Mouse (Mus musculus) small intestine, adult 2 months (tissue): ENCODE results near the gene Ppil6. TPM values are rescaled to one million over a fixed set of nuclear protein-coding genes. Genes with fewer than 3 reads are reported as not detected.

Source experiments
- H3K27ac ChIP-seq: fragments of 200-500 bp; 2 replicates; pipeline ENCODE4 v1.5.1; 2012; ENCODE audit warnings: low read depth, low read length, control low read depth, inconsistent platforms; ENCODE audit not compliant: insufficient read depth
- H3K27me3 ChIP-seq: fragments of 200-500 bp; 2 replicates; pipeline ENCODE4 v1.6.1; 2012; ENCODE audit warnings: mild to moderate bottlenecking, moderate library complexity, low read length, inconsistent platforms; ENCODE audit not compliant: control insufficient read depth, insufficient read depth
- H3K36me3 ChIP-seq: fragments of 200-500 bp; 2 replicates; pipeline ENCODE4 v1.6.1; 2012; ENCODE audit warnings: mild to moderate bottlenecking, low read length, control low read depth, inconsistent platforms; ENCODE audit not compliant: control insufficient read depth, insufficient read depth
- H3K4me1 ChIP-seq: fragments of 200-500 bp; 2 replicates; pipeline ENCODE4 v1.6.1; 2012; ENCODE audit warnings: low read length, inconsistent platforms, mixed read lengths; ENCODE audit not compliant: control insufficient read depth, insufficient read depth, insufficient read length
- H3K4me3 ChIP-seq: fragments of 200-500 bp; 2 replicates; pipeline ENCODE4 v1.5.1; 2012; ENCODE audit warnings: low read depth, mild to moderate bottlenecking, control low read depth, inconsistent platforms, low read length, moderate library complexity
- CTCF ChIP-seq: fragments of 200-500 bp; IDR thresholded peaks from 2 replicates; pipeline ENCODE4 v1.5.1; 2012; ENCODE audit warnings: low read depth, mild to moderate bottlenecking, control low read depth, inconsistent platforms, low read length, moderate library complexity, mixed read lengths; ENCODE audit not compliant: insufficient replicate concordance, insufficient read length; ENCODE audit errors: extremely low read depth
- POLR2A ChIP-seq: fragments of 200-500 bp; IDR thresholded peaks from 2 replicates; pipeline ENCODE4 v1.6.1; 2012; ENCODE audit warnings: low read depth, mild to moderate bottlenecking, control low read depth, inconsistent platforms, low read length, moderate library complexity
- WGBS: fragments of 180-500 bp; shearing (Covaris S2); methylation state at CpG from one replicate; pipeline ENCODE4 v1.1.7; 2018; 5-methylcytosine and 5-hydroxymethylcytosine counted together
- polyA plus RNA-seq: library from polyadenylated mRNA; depleted of rRNA; stranded (reverse); fragments of >200 nt; gene quantifications from 2 replicates; pipeline ENCODE4 v1.2.3, GENCODE M21; 2012

The Ppil6 gene
- polyA plus RNA-seq, 1 experiment, result 0.15 TPM

DNA sequence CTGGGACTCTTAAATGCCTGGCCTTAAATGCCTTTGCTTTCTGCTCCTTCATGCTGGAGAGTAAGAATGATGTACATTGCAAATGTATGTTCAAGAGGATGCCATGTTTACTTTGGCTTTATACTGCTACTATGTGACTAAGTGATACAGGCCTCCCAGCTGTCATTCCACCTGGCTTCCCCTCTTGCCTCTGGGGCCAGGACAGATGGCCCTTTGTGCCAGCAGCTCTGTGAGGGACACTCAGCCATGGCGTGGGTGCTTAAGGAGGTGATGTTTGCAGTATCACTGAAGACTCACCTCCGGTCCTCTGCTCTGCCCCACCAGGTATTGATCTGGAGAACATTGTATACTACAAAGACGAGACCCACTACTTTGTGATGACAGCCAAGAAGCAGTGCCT lies 10.3 kb upstream of the Ppil6 start:
- 77% methylated on average over 3 of the region's 3 CpGs for WGBS
- H3K27me3 ChIP-seq, result no peaks in the 10 kb centered on the region
- TF ChIP-seq POLR2A (no peak), CTCF (no peak)
- H3K27ac ChIP-seq, result no peak overlapping the region
- peaks cover 16% of the 10 kb centered on the region for H3K4me1 ChIP-seq
- H3K36me3 ChIP-seq, result peaks cover 61% of the 10 kb centered on the region
- H3K4me3 ChIP-seq, result no peak overlapping the region

DNA sequence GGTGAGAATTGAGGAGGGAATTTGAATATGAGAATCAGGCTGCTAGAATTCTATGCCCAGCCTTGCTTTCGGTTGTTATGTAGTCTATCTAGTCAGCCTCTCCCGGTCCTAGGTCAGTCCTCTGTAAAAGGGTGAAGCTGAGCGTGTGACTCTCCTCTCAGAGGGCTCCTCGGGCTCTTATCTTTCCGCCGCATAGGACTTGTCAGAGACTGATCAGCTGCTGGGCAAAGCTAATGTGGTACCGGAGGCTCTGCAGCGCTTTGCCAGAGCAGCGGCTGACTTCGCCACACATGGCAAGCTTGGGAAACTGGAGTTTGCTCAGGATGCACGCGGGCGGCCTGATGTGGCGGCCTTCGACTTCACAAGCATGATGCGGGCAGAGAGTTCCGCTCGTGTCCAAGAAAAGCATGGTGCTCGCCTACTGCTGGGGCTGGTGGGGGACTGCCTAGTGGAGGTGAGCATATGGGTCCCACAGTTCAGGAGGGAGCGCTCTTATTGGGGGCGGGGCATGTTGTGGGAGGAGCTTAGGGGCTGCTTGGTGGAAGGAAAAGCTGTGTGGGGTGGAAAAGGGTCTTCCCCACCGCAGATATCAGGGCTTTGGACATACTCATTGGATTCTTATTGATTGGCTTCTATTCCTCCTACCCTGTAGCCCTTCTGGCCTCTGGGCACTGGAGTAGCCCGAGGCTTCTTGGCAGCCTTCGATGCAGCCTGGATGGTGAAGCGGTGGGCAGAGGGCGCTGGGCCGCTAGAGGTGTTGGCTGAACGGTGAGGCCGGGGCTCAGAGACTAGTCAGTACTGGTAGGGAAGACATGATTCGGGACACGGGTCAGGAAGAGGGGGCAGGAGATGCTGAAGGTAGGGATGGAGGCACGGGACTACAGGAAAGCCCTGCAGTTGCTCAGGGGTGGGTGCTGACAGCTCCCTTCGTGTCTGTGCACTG lies 9.0 kb upstream of the Ppil6 start:
- Histone ChIP-seq H3K4me1 (peaks cover 6% of the 10 kb centered on the region), H3K27me3 (no peaks in the 10 kb centered on the region), H3K27ac (no peak overlapping the region), H3K4me3 (no peak overlapping the region), H3K36me3 (peaks cover 69% of the 10 kb centered on the region)
- WGBS, result 73% methylated on average over 33 of the region's 33 CpGs
- TF ChIP-seq CTCF, result no peak
- no peak for TF ChIP-seq POLR2A

DNA sequence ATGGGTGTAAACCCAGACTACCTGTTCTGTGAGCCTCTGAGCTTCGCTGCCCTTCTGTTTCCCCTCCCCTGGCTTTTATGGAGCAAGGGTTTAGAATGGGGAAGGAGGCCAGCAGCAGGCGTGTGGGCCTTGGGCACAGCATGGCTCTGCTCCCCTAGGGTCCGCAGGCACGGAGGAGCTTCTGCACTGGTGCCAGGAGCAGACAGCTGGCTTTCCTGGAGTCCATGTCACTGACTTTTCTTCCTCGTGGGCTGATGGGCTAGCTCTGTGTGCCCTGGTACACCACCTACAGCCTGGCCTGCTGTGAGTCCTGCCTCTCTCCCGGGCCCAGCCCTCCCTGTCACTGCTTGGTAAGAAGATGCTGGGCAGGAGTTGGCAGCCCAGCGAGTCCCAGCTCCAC lies 7.8 kb upstream of the Ppil6 start:
- peaks cover 10% of the 10 kb centered on the region for H3K4me1 ChIP-seq
- no peak overlapping the region for H3K4me3 ChIP-seq
- 85% methylated on average over 7 of the region's 7 CpGs for WGBS
- TF ChIP-seq POLR2A (no peak), CTCF (no peak)
- H3K27ac ChIP-seq, result no peak overlapping the region
- peaks cover 81% of the 10 kb centered on the region for H3K36me3 ChIP-seq
- no peaks in the 10 kb centered on the region for H3K27me3 ChIP-seq

DNA sequence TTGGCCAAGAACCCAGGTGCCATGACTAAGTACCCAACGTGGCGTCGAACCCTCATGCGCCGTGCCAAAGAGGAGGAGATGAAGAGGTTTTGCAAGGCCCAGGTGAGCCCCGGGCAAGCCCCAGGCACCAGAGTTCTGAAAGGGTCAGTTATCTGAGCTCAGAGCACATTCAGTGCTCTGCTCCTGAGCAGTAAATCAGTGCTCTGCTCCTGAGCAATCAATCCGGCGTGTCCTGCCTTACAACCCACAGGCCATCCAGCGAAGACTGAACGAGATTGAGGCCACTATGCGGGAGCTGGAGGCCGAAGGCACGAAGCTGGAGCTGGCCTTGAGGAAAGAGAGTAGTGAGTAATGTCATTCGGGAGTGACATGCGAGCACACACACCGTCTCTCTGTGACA lies 4.5 kb upstream of the Ppil6 start:
- Histone ChIP-seq H3K27ac (no peak overlapping the region), H3K27me3 (no peaks in the 10 kb centered on the region), H3K36me3 (peaks cover 66% of the 10 kb centered on the region), H3K4me3 (no peak overlapping the region), H3K4me1 (peaks cover 17% of the 10 kb centered on the region)
- TF ChIP-seq CTCF (no peak), POLR2A (no peak)
- 91% methylated on average over 16 of the region's 16 CpGs for WGBS

DNA sequence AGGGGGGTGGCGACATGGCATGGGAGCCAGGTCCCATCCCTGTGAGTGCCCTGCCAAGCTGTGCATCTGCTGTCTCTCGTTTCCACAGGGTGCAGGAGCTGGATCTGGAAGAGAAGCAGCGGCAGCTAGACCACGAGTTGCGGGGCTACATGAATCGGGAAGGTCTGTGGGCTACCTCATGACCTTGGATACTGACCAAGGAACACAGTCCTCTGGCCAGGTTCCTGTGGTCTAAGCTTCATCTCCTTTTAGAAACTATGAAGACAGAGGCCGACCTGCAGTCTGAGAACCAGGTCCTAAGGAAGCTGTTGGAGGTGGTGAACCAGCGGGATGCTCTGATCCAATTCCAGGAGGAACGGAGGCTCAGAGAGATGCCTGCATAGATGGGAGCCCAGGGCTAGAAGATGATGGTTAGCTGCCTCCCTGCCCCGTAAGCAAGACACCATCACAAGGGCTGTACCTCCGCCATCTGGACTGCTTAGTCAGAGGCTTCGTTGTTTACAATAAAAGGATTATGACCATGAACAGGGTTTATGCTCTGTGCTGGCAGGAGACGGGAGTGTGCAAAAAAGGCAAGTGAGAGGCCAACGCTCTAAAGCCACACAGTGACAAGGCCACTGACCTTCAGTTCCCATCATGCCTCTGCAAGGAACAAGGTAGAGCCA lies 3.6 kb upstream of the Ppil6 start:
- Histone ChIP-seq H3K4me1 (peaks cover 19% of the 10 kb centered on the region), H3K4me3 (no peak overlapping the region), H3K27me3 (no peaks in the 10 kb centered on the region), H3K27ac (no peak overlapping the region), H3K36me3 (peaks cover 58% of the 10 kb centered on the region)
- WGBS, result 85% methylated on average over 14 of the region's 14 CpGs
- TF ChIP-seq CTCF (no peak), POLR2A (no peak)

DNA sequence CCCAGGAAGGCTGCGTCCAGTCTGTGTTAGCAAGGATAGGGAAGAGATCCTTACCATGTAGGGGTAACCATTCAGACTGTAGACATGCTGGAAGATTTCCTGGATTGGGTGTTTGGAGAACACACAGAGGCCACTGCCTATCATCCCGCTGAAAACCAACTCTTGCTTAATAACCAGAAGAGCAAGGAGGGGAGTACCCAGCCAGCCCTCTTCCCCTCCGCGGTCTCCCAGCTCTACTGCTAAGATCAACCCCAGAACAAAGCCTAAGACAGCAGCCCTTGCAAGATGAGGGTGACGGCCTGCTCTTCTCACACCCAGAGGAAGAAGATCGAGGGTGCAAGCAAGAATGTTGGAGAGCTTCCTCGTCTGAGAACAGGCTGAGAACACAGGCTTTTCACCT lies 1.4 kb upstream of the Ppil6 start:
- WGBS, result 12% methylated on average over 7 of the region's 7 CpGs
- no peaks in the 10 kb centered on the region for H3K27me3 ChIP-seq
- H3K36me3 ChIP-seq, result peaks cover 36% of the 10 kb centered on the region
- H3K4me1 ChIP-seq, result peaks cover 19% of the 10 kb centered on the region
- TF ChIP-seq POLR2A (no peak), CTCF (no peak)
- H3K4me3 ChIP-seq, result peak overlapping the region; percentile 85
- H3K27ac ChIP-seq, result peak overlapping the region; percentile 87

DNA sequence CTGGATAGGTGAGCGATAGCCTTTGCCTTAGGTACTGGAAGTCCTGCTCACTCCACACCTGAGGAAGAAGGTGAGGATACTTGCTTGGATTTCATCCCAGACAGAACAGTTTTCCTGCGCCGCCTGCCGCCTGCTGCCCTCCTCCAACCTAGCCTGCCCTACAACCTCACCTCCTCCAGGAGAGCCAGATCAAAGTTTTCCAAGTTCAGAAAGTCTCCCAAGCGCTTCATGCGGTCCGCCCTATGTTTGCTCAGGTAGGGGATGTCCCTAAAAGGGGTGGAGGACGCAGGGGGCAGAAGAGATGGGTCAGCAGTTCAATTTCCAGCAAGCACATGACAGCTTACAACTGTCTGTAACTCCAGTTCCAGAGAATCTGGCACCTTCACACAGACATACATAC lies 945 bp upstream of the Ppil6 start:
- H3K4me1 ChIP-seq, result peaks cover 19% of the 10 kb centered on the region
- peaks cover 32% of the 10 kb centered on the region for H3K36me3 ChIP-seq
- WGBS, result 6% methylated on average over 8 of the region's 8 CpGs
- no peaks in the 10 kb centered on the region for H3K27me3 ChIP-seq
- peak overlapping the region; percentile 85 for H3K4me3 ChIP-seq
- H3K27ac ChIP-seq, result peak overlapping the region; percentile 87
- TF ChIP-seq POLR2A (0 out of 2 replicates have a peak, but pooled peaks have one; percentile 18), CTCF (peak; percentile 36; the same call in 1 of the 2 replicates)
